Mouse (Mus musculus) heart, embryonic 13.5 days (tissue): Measurements from ENCODE around the gene Wfdc9. TPM values are rescaled to one million over a fixed set of nuclear protein-coding genes. Genes with fewer than 3 reads are reported as not detected.

Experiments used
- ATAC-seq: fragments of 200-750 bp; cut with Nextera tagmentation; 2 replicates; pipeline ENCODE4 v1.8.0; 2017; ENCODE audit warnings: moderate TSS enrichment; ENCODE audit not compliant: insufficient number of reproducible peaks, low FRiP score, low TSS enrichment; ENCODE audit errors: extremely low read depth
- H3K27ac ChIP-seq: fragments of 300-500 bp; sonication (generic); replicated peaks from 2 replicates; pipeline ENCODE4 v1.5.1; 2015; ENCODE audit warnings: moderate library complexity, mild to moderate bottlenecking, inconsistent platforms
- H3K27me3 ChIP-seq: fragments of 300-500 bp; sonication (generic); replicated peaks from 2 replicates; pipeline ENCODE4 v1.6.1; 2015; ENCODE audit warnings: mild to moderate bottlenecking, inconsistent platforms
- H3K36me3 ChIP-seq: fragments of 300-500 bp; sonication (generic); 2 replicates; pipeline ENCODE4 v1.6.1; 2015; ENCODE audit warnings: mild to moderate bottlenecking, inconsistent platforms
- H3K4me1 ChIP-seq: fragments of 300-500 bp; sonication (generic); 2 replicates; pipeline ENCODE4 v1.6.1; 2015; ENCODE audit warnings: inconsistent platforms
- H3K4me2 ChIP-seq: fragments of 300-500 bp; sonication (generic); 2 replicates; pipeline ENCODE4 v1.6.1; 2015; ENCODE audit warnings: inconsistent platforms, mild to moderate bottlenecking, moderate library complexity
- H3K4me3 ChIP-seq: fragments of 300-500 bp; sonication (generic); 2 replicates; pipeline ENCODE4 v1.5.1; 2015; ENCODE audit warnings: moderate library complexity, mild to moderate bottlenecking, inconsistent platforms
- H3K9ac ChIP-seq: fragments of 300-500 bp; sonication (generic); 2 replicates; pipeline ENCODE4 v1.6.1; 2015; ENCODE audit warnings: inconsistent platforms, mild to moderate bottlenecking, moderate library complexity
- H3K9me3 ChIP-seq: fragments of 300-500 bp; sonication (generic); 2 replicates; pipeline ENCODE4 v1.6.1; 2016; ENCODE audit warnings: inconsistent platforms
- WGBS: fragments of 180-500 bp; shearing (Covaris S2); methylation state at CpG from one replicate; pipeline ENCODE4 v1.1.7; 2015; ENCODE audit warnings: mixed read lengths; 5-methylcytosine and 5-hydroxymethylcytosine counted together
- polyA plus RNA-seq: library from polyadenylated mRNA; unstranded; fragments of >200 nt; fragmentation: Nextera tagmentation; extraction: Ambion mirVana; gene quantifications from 2 replicates; pipeline ENCODE4 v1.2.1, GENCODE M21; 2015

Gene Wfdc9
- polyA plus RNA-seq, 1 experiment from 2014 or later: not detected

DNA sequence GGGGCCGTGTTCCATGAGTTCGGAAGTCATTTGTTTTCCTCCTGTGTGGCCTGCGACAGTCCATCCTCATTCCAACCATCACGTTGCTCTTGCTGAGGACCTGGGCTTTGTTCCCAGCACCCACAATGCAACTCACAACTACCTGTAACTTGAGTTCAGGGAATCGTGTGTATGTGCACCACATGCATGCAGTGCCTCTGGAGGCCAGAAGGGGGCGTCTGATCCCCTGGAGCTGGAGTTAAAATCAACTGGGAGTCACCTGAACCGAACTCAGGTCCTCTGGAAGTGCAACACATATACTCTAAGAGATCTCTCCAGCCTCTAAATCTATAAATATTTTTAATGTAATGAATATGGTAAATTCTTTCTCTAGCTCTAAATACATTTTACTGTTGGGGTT lies 19.7 kb upstream of the Wfdc9 start:
- Histone ChIP-seq H3K4me1 (peaks cover 7% of the 10 kb centered on the region), H3K4me3 (no peak overlapping the region), H3K9ac (no peak overlapping the region), H3K36me3 (no peaks in the 10 kb centered on the region), H3K4me2 (no peak overlapping the region), H3K27ac (no peak overlapping the region), H3K27me3 (no peaks in the 10 kb centered on the region; the same call in 1 of the 2 replicates), H3K9me3 (no peaks in the 10 kb centered on the region)
- 71% methylated on average over 7 of the region's 7 CpGs for WGBS
- ATAC-seq: no peak

DNA sequence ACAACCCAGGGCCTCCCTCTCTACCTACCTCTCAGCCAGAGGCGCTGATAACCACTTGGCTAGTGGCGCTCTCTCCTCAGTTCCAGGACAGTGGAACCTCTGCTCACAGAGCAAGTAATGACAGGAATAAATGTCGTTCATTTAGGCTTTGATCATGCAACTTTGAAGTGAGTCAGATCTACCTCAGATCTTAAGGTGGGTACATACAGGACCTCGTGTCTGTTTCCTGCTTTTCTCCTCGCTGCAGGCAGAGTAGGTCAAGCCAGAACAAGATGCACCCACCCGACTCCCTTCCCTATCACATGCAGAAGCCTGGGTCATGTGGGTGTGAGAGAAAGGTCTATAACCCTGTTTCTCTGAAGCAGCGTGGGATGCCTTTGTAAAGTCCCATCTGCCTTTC lies 17.6 kb upstream of the Wfdc9 start, which contains the start of gene Wfdc11:
Gene Wfdc11 (minus strand): TSS at position 101 of the 400 bp plus-strand sequence.
- no peak within 1 kb of the TSS for H3K4me2 ChIP-seq
- peaks cover 3% of the 10 kb centered on the region; the same call in 1 of the 2 replicates for H3K4me1 ChIP-seq
- WGBS: 61% methylated on average over 7 of the region's 7 CpGs
- peaks cover 3% of the 10 kb centered on the region for H3K27me3 ChIP-seq
- no peaks in the 10 kb centered on the region for H3K36me3 ChIP-seq
- no peak for ATAC-seq
- H3K27ac ChIP-seq: no peak within 1 kb of the TSS
- H3K9me3 ChIP-seq: no peaks in the 10 kb centered on the region
- no peak within 1 kb of the TSS for H3K9ac ChIP-seq
- no peak within 1 kb of the TSS for H3K4me3 ChIP-seq

DNA sequence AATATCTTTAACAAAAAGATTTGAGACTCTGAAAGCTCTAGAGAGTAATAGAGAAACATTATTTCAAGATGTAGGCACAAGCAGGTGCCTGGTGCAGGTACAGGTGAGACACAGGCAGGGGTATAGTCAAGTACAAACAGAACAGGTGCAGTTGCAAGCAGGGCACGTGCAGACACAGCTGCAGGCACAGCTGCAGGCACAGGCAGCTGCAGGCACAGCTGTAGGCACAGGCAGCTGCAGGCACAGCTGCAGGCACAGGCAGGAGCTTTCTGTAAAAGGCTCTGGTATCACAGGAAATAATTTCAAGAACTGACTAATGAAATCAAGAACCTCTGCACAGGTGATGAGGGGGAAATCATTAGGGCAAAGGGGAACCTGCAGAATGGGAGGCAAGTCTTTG lies 14.6 kb upstream of the Wfdc9 start:
- no peak overlapping the region for H3K9ac ChIP-seq

DNA sequence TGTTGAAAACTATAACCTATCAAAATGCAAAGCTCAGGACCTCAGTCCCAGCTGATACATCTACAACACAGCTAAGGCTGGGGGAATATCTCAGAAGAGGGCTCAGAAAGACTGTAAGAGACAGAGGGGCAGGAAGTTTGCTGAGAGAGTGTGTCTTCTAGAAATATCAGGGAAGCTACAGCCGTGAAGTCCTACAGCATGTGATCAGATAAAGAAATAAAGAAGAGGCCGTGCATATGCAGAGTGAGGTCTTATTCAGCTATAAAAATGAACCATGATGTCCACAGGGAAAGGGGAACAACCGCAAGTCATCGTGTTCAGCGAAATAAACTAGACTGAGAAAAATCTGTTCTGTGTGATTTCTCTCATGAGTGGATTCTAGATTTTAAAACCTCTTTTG lies 13.9 kb upstream of the Wfdc9 start:
- H3K4me3 ChIP-seq: no peak overlapping the region
- H3K4me1 ChIP-seq: no peaks in the 10 kb centered on the region
- no peaks in the 10 kb centered on the region for H3K36me3 ChIP-seq
- no peak overlapping the region for H3K4me2 ChIP-seq
- H3K9me3 ChIP-seq: 0 out of 2 replicates have a peak, but pooled peaks cover 3% of the 10 kb centered on the region
- no peak overlapping the region for H3K9ac ChIP-seq
- H3K27ac ChIP-seq: no peak overlapping the region
- no peak for ATAC-seq
- H3K27me3 ChIP-seq: peaks cover 3% of the 10 kb centered on the region
- WGBS: 68% methylated on average over 5 of the region's 5 CpGs

More for the DNA sequence above, 14.6 kb upstream of the Wfdc9 start:
- no peak for ATAC-seq
- 19% methylated on average over 1 of the region's 1 CpGs for WGBS
- Histone ChIP-seq H3K36me3 (no peaks in the 10 kb centered on the region), H3K4me2 (no peak overlapping the region), H3K4me1 (no peaks in the 10 kb centered on the region), H3K27ac (no peak overlapping the region), H3K4me3 (no peak overlapping the region), H3K27me3 (peaks cover 3% of the 10 kb centered on the region), H3K9me3 (0 out of 2 replicates have a peak, but pooled peaks cover 3% of the 10 kb centered on the region)

DNA sequence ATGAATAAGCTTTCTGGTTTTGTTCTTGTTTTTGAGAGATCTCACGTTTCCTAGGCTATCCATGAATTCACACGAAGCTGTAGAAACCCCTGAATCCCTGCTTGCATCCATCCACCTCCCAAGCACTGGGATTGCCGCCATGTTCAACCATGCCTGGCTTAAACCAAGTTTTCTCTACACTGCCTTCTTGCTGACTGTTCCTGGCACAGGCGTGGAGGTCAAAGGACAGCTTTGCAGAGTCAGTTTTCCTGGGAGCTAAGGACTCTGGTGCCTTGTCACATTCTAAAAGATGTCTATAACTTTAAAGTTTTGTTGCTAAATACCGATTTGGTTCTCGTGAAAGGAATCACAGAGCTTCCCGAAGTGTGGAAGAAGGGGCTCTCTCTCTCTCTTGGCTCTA lies 8.5 kb upstream of the Wfdc9 start:
- Histone ChIP-seq H3K36me3 (no peaks in the 10 kb centered on the region), H3K27ac (no peak overlapping the region), H3K4me3 (no peak overlapping the region), H3K4me1 (no peaks in the 10 kb centered on the region), H3K9me3 (0 out of 2 replicates have a peak, but pooled peaks cover 3% of the 10 kb centered on the region), H3K27me3 (no peaks in the 10 kb centered on the region), H3K4me2 (no peak overlapping the region), H3K9ac (no peak overlapping the region)
- WGBS: 77% methylated on average over 7 of the region's 7 CpGs
- no peak for ATAC-seq

DNA sequence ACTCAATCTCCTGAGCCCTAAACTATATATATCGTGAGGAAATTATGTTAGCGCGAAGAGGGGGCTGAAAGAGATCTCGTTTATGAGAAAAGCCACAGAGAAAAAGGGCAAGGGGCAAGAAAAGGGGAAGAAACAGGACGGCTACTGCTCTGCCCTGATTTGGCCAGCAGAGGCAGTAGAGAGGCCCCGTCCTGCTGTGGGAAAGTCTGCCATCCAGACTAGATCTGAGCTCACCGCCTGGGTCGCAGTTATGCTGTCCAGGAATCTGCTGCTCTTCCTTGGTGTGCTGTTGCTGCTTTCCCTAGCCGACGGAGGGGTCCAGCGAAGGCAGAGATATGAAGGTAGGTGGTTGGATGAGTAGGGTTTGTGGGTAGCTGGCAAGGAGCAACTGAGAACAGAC lies 525 bp downstream of the Wfdc9 start, which contains the start of gene Wfdc10:
Gene Wfdc10 (plus strand): TSS at position 189 of the 400 bp plus-strand sequence.
- Histone ChIP-seq H3K9me3 (no peaks in the 10 kb centered on the region), H3K36me3 (no peaks in the 10 kb centered on the region), H3K4me3 (no peak within 1 kb of the TSS), H3K27me3 (peaks cover 11% of the 10 kb centered on the region), H3K27ac (no peak within 1 kb of the TSS), H3K9ac (no peak within 1 kb of the TSS), H3K4me2 (no peak within 1 kb of the TSS), H3K4me1 (no peaks in the 10 kb centered on the region)
- WGBS: 16% methylated on average over 11 of the region's 11 CpGs
- ATAC-seq: no peak

DNA sequence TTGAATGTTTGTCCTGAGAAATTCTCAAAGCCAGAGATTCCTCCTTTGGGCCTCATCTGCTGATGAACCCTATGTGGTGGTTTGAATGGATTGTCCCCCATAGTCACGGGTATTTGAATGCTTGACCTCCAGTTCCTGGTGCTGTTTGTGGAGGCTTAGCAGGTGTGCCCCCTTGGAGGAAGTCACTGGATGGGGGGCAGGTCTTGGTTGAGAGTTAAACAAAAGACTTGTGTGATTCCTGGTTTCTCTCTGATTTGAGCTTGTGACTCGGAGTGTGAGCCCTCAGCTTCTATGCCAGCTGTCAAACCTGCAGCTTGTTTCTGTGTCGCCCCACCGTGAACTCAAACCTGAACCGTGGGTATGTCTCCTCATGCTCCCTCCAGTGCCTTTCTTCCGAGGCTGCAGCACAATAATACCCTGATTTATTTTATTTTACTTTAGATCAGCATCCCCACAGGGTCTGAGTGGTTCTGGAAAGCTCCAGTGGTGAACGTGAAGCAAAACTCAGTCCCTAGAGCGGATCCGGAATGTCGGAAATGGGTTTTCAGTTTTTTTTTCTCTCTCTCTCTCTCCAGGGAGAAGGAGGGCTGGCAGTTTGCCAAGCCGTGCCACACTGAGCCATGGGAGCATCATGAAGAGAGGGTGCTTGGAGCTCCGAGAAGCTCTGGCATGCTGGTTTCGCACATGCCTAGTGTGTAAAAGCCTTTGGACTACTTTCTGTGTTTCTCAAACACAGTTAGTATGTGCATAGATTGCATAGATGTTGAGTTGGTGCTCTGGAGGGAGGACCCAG lies 14.3 kb downstream of the Wfdc9 start:
- Histone ChIP-seq H3K36me3 (no peaks in the 10 kb centered on the region), H3K4me2 (no peak overlapping the region), H3K4me1 (no peaks in the 10 kb centered on the region), H3K9me3 (peaks cover 4% of the 10 kb centered on the region; the same call in 1 of the 2 replicates), H3K27me3 (no peaks in the 10 kb centered on the region), H3K4me3 (no peak overlapping the region), H3K9ac (no peak overlapping the region), H3K27ac (no peak overlapping the region)
- 74% methylated on average over 13 of the region's 13 CpGs for WGBS
- no peak for ATAC-seq

DNA sequence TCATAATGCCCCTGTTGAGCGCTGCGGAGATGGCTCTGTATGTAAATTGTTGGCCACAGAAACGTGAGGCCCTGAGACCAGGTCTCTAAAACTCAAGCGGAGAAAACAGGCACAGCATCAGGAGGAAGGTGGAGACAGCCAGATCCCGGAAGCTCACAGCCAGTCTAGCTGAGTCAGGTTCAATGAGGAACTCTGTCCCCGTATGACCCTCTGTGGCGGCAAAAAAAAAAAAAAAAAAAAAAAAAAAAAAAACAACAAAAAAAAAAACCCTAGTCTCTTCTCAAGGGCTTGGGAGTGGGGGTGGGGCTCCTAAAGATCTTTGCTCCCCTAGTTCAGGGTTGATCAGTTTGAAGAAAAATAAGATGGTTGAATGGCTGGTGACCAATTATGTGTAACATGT lies 15.3 kb downstream of the Wfdc9 start:
- Histone ChIP-seq H3K4me2 (no peak overlapping the region), H3K27me3 (no peaks in the 10 kb centered on the region), H3K27ac (no peak overlapping the region), H3K4me1 (no peaks in the 10 kb centered on the region), H3K4me3 (no peak overlapping the region), H3K9me3 (peaks cover 4% of the 10 kb centered on the region; the same call in 1 of the 2 replicates), H3K36me3 (no peaks in the 10 kb centered on the region), H3K9ac (no peak overlapping the region)
- WGBS: 59% methylated on average over 7 of the region's 7 CpGs
- ATAC-seq: no peak

DNA sequence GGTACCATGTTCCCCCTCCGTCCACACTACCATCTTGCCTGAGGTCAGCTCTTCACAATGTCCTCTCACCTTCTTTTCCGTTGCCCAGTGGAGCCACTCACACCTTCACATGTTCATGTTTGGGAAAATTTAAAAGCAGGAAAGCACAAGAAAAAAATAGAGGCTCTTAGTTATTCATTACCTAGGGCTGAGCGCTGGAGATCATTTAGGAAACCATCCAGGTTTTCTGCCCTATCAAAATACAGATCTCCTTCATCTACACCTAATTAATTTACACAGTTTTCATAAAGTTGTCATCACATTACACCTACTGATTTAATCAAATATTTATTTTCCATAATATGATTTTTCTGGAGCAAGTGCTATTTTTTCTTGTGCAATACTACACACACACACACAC lies 17.7 kb downstream of the Wfdc9 start, which contains the start of gene Wfdc16:
Gene Wfdc16 (minus strand): TSS at position 101 of the 400 bp plus-strand sequence.
- no peak for ATAC-seq
- no peaks in the 10 kb centered on the region for H3K36me3 ChIP-seq
- H3K27ac ChIP-seq: no peak within 1 kb of the TSS

DNA sequence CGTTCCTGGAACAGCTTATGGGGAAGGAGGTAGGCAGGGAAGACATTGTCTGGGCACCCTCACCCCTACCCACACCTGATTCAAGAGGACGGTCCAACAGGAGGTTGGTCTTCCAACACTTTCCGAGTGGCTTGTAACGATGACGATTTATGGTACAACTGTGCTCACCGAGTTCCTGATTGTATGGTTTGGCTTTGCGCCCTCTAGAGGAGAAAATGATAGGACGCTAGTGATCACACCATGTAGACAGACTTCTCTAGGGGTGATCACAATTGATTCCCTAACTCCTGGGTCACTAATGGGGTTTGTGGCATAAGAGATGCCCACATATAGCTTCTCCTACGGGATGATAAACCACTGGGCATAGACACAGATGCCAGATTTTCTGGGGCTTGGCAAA lies 21.1 kb downstream of the Wfdc9 start:
- Histone ChIP-seq H3K27ac (no peak overlapping the region), H3K4me2 (no peak overlapping the region), H3K9ac (no peak overlapping the region), H3K4me3 (no peak overlapping the region), H3K9me3 (peaks cover 4% of the 10 kb centered on the region; the same call in 1 of the 2 replicates), H3K36me3 (no peaks in the 10 kb centered on the region), H3K4me1 (no peaks in the 10 kb centered on the region), H3K27me3 (no peaks in the 10 kb centered on the region)
- ATAC-seq: no peak
- 73% methylated on average over 9 of the region's 9 CpGs for WGBS

More for the DNA sequence above, 17.7 kb downstream of the Wfdc9 start, which contains the start of gene Wfdc16:
- Histone ChIP-seq H3K27me3 (no peaks in the 10 kb centered on the region), H3K4me1 (no peaks in the 10 kb centered on the region), H3K4me2 (no peak within 1 kb of the TSS), H3K9ac (no peak within 1 kb of the TSS), H3K4me3 (no peak within 1 kb of the TSS), H3K9me3 (peaks cover 4% of the 10 kb centered on the region; the same call in 1 of the 2 replicates)
- WGBS: 75% methylated on average over 3 of the region's 3 CpGs

DNA sequence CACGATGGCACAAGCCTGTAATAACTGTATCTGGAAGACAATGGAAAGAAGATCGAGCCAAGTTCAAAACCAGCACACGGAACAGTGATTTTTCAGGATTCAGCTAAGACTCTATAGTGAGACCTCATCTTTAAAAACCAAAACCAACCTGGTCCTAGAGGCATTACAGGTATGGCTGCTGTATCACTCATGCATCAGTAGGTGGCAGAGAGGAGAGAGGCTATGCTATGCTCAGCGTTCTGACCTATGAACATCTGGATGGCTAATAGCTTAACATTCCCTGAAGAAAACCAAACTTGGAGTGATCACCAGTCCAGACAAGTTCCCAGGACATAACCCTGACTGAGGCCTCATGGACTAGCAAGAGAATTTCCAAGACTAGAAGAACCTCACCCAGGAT lies 34.6 kb downstream of the Wfdc9 start:
- no peak overlapping the region for H3K4me3 ChIP-seq
- no peaks in the 10 kb centered on the region for H3K27me3 ChIP-seq
- no peaks in the 10 kb centered on the region for H3K4me1 ChIP-seq
- no peak overlapping the region for H3K9ac ChIP-seq
- H3K4me2 ChIP-seq: no peak overlapping the region
- 70% methylated on average over 4 of the region's 4 CpGs for WGBS
- no peaks in the 10 kb centered on the region for H3K36me3 ChIP-seq
- ATAC-seq: no peak
- H3K27ac ChIP-seq: no peak overlapping the region
- no peaks in the 10 kb centered on the region for H3K9me3 ChIP-seq
